ENCODE assay signal across 18 mouse cellular contexts in genomic region chr1:183521569-183521968, GRCm38 (mm10).
DNase-seq lines count a peak whose midpoint lies in the region; ATAC-seq and TF ChIP-seq lines count a peak whose summit lies in the region.
"Had no signal": no experiment of that assay in that cellular context is flagged by ENCODE, and none has a peak within 500 bp of the region (broad histone marks: within the 10 kb centered on the region; RNA-seq: fewer than 3 reads in every experiment).

No protein-coding gene starts in this region.

- H3K9me3 ChIP-seq in neural tube, embryonic 11.5 days (ENCODE audit: control insufficient read depth, low read length): no peaks in the 10 kb centered on the region
- H3K9me3 ChIP-seq in hindbrain, embryonic 11.5 days (ENCODE audit: control insufficient read depth, low read length): no peaks in the 10 kb centered on the region
- H3K9me3 ChIP-seq in midbrain, embryonic 14.5 days (ENCODE audit: control insufficient read depth, low read length): no peaks in the 10 kb centered on the region
- H3K9me3 ChIP-seq: embryonic facial prominence, embryonic 10.5 days had no signal

- H3K27me3 ChIP-seq in neural tube, embryonic 11.5 days (ENCODE audit: control insufficient read depth, insufficient read depth, low read length): no peaks in the 10 kb centered on the region
- H3K27me3 ChIP-seq in hindbrain, embryonic 11.5 days (ENCODE audit: control insufficient read depth, insufficient read depth, low read length): no peaks in the 10 kb centered on the region
- no peaks in the 10 kb centered on the region for H3K27me3 ChIP-seq in midbrain, embryonic 14.5 days (ENCODE audit: control insufficient read depth, insufficient read depth, low read length)
- H3K27me3 ChIP-seq: megakaryocyte, embryonic 14.5 days had no signal

- TF ChIP-seq CTCF in layer of hippocampus, adult 2 months (conservative IDR thresholded peaks at IDR 0.05): no peak

- H3K4me2 ChIP-seq in neural tube, embryonic 11.5 days (ENCODE audit: low read depth): no peak overlapping the region
- no peak overlapping the region for H3K4me2 ChIP-seq in hindbrain, embryonic 11.5 days (replicated peaks; ENCODE audit: low read depth, low read length)
- no peak overlapping the region for H3K4me2 ChIP-seq in midbrain, embryonic 14.5 days (ENCODE audit: low read length)
- H3K4me2 ChIP-seq: lung, embryonic 14.5 days had no signal

- peak; percentile 84 for ATAC-seq in neural tube, embryonic 11.5 days (ENCODE audit: insufficient read depth, low FRiP score, low TSS enrichment)
- peak; percentile 85 for ATAC-seq in hindbrain, embryonic 11.5 days (ENCODE audit: low FRiP score)
- peak; percentile 73; the same call in 1 of the 2 replicates for ATAC-seq in midbrain, embryonic 14.5 days (ENCODE audit: low FRiP score, low TSS enrichment)
- ATAC-seq: CD4-positive, CD25-positive, alpha-beta regulatory T cell, adult 4 months had no signal

- H3K36me3 ChIP-seq in neural tube, embryonic 11.5 days (ENCODE audit: control insufficient read depth, insufficient read depth, low read length): no peaks in the 10 kb centered on the region
- H3K36me3 ChIP-seq in hindbrain, embryonic 11.5 days (ENCODE audit: control insufficient read depth, insufficient read depth, low read length): no peaks in the 10 kb centered on the region
- H3K36me3 ChIP-seq in midbrain, embryonic 14.5 days (ENCODE audit: control insufficient read depth, insufficient read depth, low read length): no peaks in the 10 kb centered on the region
- H3K36me3 ChIP-seq: embryonic facial prominence, embryonic 10.5 days; heart, embryonic 10.5 days had no signal

- H3K9ac ChIP-seq in neural tube, embryonic 11.5 days (ENCODE audit: low read length): no peak overlapping the region
- no peak overlapping the region for H3K9ac ChIP-seq in hindbrain, embryonic 11.5 days (ENCODE audit: low read depth, low read length)
- H3K9ac ChIP-seq in midbrain, embryonic 14.5 days (replicated peaks; ENCODE audit: low read length): no peak overlapping the region
- H3K9ac ChIP-seq: lung, embryonic 14.5 days had no signal

- no peak overlapping the region for H3K4me3 ChIP-seq in neural tube, embryonic 11.5 days (ENCODE audit: low read depth, low read length)
- H3K4me3 ChIP-seq in hindbrain, embryonic 11.5 days (ENCODE audit: low read depth, low read length): no peak overlapping the region
- H3K4me3 ChIP-seq in midbrain, embryonic 14.5 days (replicated peaks; ENCODE audit: low read depth, low read length): no peak overlapping the region
- no peak overlapping the region for H3K4me3 ChIP-seq in layer of hippocampus, adult 2 months
- H3K4me3 ChIP-seq: embryonic facial prominence, embryonic 10.5 days; heart, embryonic 10.5 days; megakaryocyte, embryonic 14.5 days had no signal

- peaks cover 3% of the 10 kb centered on the region; the same call in 1 of the 2 replicates for H3K4me1 ChIP-seq in neural tube, embryonic 11.5 days (ENCODE audit: control insufficient read depth, insufficient read depth, low read length)
- peaks cover 5% of the 10 kb centered on the region; the same call in 1 of the 2 replicates for H3K4me1 ChIP-seq in hindbrain, embryonic 11.5 days (replicated peaks; ENCODE audit: control insufficient read depth, insufficient read depth, low read length)
- H3K4me1 ChIP-seq in midbrain, embryonic 14.5 days (ENCODE audit: control insufficient read depth, insufficient read depth, low read length): peaks cover 26% of the 10 kb centered on the region
- H3K4me1 ChIP-seq: embryonic facial prominence, embryonic 10.5 days; megakaryocyte, embryonic 14.5 days had no signal

- 53% methylated on average over 7 of the region's 7 CpGs for WGBS in neural tube, embryonic 11.5 days
- WGBS in hindbrain, embryonic 11.5 days: 37% methylated on average over 7 of the region's 7 CpGs
- 21% methylated on average over 7 of the region's 7 CpGs for WGBS in midbrain, embryonic 14.5 days

- DNase-seq in neural tube, embryonic 11.5 days (ENCODE audit: low spot score): peak; percentile 42
- DNase-seq in neural tube, embryonic 10.5 days (ENCODE audit: extremely low spot score, low spot score): no peak
- DNase-seq in hindbrain, embryonic 11.5 days (ENCODE audit: low spot score): peak; percentile 54
- peak; percentile 75 for DNase-seq in midbrain, embryonic 14.5 days
- DNase-seq in layer of hippocampus, adult 2 months (ENCODE audit: low spot score in 2 of 2): no peak
- no peak for DNase-seq in gastrocnemius, adult 18-20 months (ENCODE audit: low spot score)
- no peak for DNase-seq in right cerebral cortex, postnatal 10 days (ENCODE audit: low spot score in 2 of 2)
- DNase-seq: cerebellum, adult 18-20 months; gastrocnemius, postnatal 10 days; heart, postnatal 36 days; kidney, adult 11 months; lung, embryonic 14.5 days; right cerebral cortex, postnatal 14 days; thymus, adult 2 months had no signal

- no peak overlapping the region for H3K27ac ChIP-seq in neural tube, embryonic 11.5 days (ENCODE audit: low read depth, low read length)
- H3K27ac ChIP-seq in hindbrain, embryonic 11.5 days (ENCODE audit: low read depth, low read length): peak overlapping the region; percentile 66
- peak overlapping the region; percentile 79 for H3K27ac ChIP-seq in midbrain, embryonic 14.5 days (replicated peaks; ENCODE audit: low read depth, low read length)
- no peak overlapping the region for H3K27ac ChIP-seq in layer of hippocampus, adult 2 months
- H3K27ac ChIP-seq: embryonic facial prominence, embryonic 10.5 days; heart, embryonic 10.5 days had no signal

Comparison
In these comparisons a context has a peak if more than half of its experiments do, and no peak if none do; other contexts are left out.
1. DNase-seq: peak in neural tube, embryonic 11.5 days (single experiment), hindbrain, embryonic 11.5 days (single experiment) and midbrain, embryonic 14.5 days (single experiment); none in neural tube, embryonic 10.5 days (single experiment), layer of hippocampus, adult 2 months (0 of 2), gastrocnemius, adult 18-20 months (single experiment) and right cerebral cortex, postnatal 10 days (0 of 2).
2. H3K27ac ChIP-seq: peak in hindbrain, embryonic 11.5 days (single experiment) and midbrain, embryonic 14.5 days (single experiment); none in neural tube, embryonic 11.5 days (single experiment) and layer of hippocampus, adult 2 months (single experiment).
3. Peak in every context shown above with its lines, with median percentiles within 50 percentile points of each other: ATAC-seq.